Mouse (Mus musculus) G1E (cell line): ENCODE results near the gene Cdc20.
A peak's percentile ranks its signal among the peaks of the same experiment; 100 is the strongest.

Source experiments
- CTCF ChIP-seq: IDR thresholded peaks from 2 replicates; pipeline ENCODE4 v1.5.1; 2012; ENCODE audit warnings: low read depth, low read length, inconsistent platforms, mixed read lengths
- TAL1 ChIP-seq: conservative IDR thresholded peaks from 2 replicates; pipeline ENCODE4 v1.6.1; 2012; ENCODE audit warnings: low read depth, low read length, inconsistent platforms, mixed read lengths

DNA sequence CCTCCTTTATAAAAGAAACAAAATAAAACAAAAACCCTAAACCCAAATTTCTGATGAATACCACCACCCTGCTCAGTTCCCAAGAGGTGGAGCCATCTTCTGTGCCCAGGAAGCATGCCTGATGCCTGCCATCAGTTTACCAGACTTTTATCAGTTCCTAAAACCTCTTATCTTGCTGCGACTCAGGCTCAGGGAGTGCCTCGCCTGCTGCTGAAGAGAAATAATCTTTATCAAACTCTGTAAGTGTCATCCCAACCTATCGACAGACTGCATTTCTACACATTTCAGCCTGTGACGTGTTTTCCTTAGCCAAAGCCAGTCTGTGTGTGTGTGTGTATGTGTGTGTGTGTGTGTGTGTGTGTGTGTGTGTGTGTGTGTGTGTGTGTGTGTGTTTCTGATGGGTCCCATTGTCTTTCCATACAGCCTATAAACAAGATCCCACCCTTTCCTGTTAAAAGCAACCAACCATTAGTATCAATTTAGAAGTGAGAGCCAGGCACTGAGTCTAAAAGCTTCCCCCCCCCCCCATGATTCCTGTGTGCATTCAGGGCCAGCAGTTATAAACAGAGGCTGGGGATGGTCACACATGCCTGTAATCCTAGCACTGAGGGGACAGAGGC is 12.5 kb downstream of the Cdc20 start:
- no peak for TF ChIP-seq CTCF
- peak; percentile 81 for TF ChIP-seq TAL1
